Mouse (Mus musculus) c-Kit-negative CD71-positive TER-119-positive erythroid progenitor cells, embryonic 14.5 days (primary cell): ENCODE results near the gene Pgf.
"Not testable (repeated sequence)": the region's sequence is repeated elsewhere in the genome, so short reads cannot be mapped to it uniquely, and the experiment has no call there.

Experiments used
- DNase-seq: peaks from one replicate; pipeline ENCODE4 v3.0.0-alpha.2; 2013; ENCODE audit warnings: low read depth, low spot score

The Pgf gene

DNA sequence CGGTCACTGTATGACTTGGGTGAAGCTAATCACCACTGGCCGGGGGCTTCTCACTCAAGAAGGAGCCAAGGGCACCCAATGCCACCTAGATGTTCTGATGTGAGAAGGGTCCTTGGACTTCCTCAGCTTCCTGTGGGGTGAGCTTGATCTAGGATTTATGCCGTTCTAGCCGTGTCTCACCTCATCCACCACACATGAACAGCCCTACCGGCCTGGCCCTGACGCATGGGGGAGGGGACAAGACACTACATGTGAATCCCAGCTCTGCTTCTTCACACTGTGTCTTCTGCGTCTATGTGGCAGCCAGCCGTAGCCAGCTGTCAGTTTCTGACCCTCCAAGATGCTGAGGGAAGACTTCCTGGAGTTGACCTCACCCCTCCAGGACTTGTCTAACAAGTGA, 18.8 kb downstream of the Pgf start:
- DNase-seq, result no peak

DNA sequence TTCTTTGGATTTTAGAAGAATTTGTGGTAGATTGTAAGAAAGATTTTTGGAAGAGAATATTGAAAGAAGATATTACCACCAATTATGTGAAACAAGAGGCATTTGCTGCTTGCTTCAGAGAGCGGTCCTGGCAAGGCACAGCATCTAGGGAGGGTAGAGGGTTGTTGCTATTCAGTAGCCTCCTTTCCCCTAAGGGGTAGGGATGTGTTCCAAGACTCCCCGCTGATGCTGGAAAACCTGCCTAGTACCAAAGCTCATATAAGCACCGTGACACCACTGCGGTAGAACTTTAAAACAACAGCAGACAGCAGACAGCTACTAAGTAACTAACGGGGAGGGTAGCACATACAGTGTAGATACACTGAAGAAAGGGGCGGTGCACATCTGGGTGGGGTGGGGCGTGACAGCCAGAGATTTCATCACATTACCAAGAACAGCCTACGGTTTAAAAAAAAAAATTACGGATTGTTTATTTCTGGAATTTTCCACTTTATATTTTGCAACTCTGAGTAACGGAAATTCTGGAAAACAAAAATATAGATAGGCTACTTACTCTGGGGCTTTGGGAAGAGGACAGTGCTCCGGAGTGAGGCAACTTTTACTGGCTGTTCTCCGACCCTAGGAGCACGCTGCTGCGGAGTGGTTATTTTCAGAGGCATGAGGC, 19.7 kb downstream of the Pgf start:
- DNase-seq, result no peak

DNA sequence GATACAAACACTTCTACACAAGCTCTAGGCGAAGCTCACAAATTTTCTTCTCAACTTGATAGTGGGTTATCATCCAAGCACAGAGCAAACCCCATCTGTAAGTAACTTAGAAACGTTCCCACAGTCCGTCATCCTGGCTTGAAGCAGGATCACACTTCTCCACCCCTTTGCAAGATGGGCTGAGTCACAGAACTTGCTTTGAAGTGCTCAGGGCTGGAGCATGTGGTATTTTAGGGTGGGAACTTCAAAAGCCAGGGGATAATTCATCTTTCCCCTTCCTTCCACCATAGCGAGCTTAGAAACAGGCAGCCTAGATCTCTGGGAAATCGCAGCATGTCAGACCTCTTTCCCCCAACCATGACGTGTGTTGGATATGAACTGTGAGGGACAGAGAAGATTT, 21.3 kb downstream of the Pgf start:
- no peak for DNase-seq

DNA sequence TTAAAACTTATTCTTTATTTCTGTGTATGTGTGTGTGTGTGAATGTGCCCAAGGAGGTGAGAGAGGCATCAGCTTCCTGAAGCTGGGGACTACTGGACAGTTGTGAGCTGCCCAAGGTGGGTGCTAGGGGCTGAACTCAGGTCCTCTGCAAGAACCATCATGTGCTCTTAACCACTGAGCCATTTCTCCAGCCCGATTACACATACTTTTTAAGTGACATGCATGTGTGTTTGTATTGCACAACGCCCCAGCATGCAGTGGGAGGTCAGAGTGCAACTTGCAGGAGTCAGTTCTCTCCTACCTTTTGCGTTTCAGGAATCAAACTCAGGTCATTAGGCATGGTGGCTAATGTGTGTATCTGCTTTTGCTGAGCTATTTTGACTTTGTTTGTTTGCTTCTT, 24.6 kb downstream of the Pgf start:
- no peak for DNase-seq

DNA sequence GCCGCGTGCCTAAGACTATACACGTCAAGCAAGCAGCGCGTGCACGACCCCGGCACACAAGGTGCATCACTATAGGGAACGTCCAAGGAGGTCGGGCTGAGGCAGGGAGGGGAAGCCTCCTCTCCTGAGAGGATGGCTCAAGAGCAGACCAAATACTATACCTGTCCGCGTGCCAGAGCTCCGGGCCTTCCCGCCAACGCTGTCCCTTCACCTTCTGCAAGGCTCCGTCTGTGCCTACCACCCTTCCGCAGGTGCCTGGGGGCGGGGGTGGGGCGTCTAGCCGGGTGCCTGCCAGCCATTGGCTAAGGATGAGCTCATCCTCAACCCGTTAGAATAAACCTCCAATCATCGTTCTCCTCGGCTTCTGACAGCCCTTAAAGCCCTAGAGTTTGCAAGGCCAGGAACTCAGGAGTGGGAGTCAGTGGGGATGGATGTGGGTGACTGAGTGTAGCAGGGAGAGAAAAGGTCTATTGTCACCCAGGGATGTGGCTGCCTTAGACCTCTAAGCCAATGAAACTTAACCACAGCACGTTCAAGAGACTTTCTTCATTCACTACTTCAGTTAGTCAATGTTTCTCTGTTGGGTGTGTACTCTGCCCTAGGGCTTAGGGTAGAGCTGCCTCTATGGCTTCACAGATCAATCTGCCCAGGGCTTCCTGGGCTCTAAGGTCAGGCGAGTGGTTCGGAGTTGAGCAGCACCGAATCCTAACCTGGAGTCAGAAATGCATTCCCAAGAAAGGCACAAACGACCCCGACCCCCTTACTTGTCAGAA, 26.4 kb downstream of the Pgf start, which contains the start of gene Rps6kl1:
Gene Rps6kl1, minus strand, starts transcription at position 263 of the 773 bp plus-strand sequence.
- DNase-seq, result no peak

DNA sequence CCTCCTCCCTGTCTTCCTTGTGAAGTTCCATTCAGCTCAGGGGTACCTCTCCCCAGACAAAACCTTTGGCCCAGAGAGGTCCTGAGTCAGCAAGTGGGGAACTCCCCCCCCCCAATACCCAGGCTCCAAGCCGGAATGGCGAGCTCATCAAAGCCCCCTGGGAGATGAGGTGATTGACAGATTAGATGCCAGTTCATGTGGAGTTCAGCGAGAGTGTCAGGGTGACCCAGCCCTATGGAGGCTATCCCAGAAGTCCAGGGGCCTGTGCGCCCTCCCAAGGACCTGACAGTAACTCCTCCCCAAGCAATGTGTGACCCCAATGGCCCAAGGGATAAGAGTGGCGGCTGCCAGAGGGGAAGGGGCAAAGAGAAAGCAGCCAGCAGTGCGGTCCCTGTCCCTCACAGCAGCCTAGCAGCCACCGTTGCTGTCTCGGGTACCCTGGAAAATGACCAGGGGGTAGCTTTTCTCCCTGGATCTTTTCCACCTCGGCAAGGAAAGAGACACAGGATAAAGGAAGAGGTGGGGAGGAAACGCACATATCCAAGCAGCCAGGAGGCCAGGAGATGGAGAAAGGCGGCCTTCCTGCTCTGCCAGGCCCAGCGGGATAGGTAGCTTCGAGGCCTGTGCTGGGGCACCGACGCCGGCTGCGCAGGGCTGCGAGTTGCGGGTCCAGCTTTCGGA, 27.1 kb downstream of the Pgf start:
- no peak for DNase-seq

DNA sequence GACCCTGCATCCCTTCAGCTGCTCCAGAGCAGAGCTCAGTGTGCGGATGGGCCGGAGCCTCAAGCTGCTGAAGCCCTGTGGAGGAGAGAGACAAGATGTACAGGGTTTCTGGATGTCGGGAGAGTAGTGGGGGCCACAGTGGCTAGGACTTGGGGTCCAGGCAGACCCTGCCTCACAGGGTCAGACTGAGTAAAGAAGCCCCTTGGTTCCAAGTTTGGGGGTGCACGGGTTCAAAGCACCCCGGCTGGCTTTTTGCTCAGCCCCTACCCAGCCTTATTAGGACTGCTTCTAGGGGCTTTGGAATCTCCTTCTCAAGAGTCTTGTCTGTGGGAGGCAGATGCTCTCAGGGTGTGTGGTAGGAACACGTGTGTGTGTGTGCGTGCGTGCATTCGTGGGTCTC, 30.7 kb downstream of the Pgf start:
- no peak for DNase-seq

DNA sequence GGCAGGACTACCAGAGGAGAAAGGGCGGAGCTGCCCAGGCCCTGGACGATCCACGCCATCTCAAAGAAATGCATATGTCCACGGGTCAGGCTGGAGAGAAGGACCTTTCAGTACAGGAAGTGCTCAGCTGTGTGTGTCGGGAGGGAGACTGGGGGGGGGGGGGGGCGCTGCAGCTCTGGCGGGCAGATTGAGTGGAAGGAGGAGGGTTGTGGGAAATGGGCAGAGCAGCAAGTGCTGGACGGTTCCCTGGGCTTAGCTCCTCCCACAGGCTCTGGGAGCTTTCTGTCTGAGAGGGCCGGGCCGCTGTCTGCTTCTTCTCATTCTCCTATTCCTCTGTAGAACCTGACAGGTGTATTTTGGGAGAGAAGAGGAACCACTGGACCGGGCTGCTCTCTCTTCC, 31.2 kb downstream of the Pgf start:
- no peak for DNase-seq

DNA sequence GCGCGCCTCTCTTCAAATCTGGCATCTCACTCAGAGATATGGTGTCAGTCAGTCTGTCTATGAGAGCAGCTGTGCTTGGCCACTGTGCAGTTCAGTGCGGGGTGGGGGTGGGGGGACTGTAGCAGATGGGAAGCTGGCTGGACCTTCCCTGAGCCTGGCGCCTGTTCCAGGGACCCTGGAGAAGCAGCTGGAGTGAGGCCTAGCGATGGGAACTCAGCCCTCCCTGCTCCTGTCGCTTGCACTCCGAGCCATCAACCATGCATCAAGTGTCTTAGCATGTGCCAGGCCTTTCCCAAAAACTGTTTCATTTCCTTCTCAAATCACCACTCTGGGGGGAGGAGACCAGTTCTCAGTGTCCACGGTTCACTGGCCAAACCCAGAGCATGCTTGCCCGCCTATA, 32.0 kb downstream of the Pgf start:
- DNase-seq, result no peak

DNA sequence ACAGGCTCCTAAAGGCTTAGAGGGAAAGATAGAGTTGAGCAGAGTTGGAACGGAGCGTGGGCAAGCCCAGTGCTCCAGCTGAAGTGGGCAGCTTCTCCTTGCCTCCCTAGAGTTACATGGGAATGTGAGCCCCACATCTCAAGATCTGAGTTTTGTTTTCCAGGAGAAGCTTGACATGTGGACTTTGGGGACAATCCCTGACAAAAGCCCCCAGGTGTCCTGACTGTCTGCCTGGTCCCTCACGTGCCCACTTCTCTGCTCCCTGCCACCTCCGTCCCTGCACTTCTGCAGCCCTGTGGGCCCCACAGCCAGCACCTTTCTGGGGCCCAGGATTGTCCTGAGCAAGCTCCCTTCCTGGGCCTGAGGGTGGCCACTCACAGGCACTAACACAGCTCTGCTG, 32.8 kb downstream of the Pgf start:
- no peak for DNase-seq

DNA sequence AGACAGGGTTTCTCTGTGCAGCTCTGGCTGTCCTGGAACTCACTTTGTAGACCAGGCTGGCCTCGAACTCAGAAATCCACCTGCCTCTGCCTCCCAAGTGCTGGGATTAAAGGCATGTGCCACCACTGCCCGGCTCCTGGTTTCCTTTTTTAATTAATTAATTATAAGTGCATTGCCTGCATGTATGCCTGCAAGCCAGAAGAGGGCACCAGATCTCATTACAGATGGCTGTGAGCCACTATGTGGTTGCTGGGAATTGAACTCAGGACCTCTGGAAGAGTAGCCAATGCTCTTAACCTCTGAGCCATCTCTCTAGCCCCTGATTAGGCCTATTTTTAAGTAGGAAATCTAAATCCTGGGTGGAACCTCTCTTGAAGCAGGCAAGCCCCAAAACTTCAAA, 33.3 kb downstream of the Pgf start:
- DNase-seq, result not testable (repeated sequence)

DNA sequence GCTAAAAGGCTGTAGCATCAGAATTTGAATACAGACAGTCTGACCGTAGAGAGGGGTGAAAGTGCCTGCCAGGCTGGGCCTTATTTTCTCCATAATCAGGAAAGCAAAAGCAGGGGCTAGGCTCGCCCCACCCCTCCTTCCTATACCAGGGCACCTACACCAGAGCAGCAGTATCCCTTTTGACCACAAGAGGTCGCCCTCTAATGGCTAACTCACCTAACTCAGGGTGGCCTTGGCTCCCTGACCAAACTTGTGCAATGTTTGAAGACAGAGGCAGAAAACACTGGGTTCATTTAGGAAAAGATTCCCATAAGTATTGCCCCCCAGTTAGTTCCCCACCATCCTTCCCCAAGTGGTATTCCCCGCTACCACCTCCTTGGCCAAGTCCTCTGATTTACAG, 34.8 kb downstream of the Pgf start:
- peak; percentile 52 for DNase-seq

DNA sequence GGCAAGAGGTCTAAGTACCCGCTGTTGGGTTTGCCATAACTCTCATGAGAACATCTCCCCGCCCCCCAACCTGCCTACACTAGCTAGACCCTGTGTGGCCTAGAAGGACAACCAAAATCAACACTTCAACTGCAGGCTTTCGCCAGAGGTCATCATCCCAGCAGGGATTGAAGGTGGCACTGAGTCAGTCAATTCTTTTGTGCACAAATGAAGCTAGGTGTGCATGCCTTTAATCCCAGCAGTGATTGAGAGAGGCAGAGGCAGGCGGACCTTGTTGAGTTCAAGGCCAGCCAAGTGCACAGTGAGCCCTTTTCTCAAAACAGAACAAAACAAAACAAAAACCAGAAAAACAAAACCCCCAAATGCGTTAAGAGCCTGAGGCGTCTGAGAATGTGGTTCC, 36.5 kb downstream of the Pgf start:
- no peak for DNase-seq

DNA sequence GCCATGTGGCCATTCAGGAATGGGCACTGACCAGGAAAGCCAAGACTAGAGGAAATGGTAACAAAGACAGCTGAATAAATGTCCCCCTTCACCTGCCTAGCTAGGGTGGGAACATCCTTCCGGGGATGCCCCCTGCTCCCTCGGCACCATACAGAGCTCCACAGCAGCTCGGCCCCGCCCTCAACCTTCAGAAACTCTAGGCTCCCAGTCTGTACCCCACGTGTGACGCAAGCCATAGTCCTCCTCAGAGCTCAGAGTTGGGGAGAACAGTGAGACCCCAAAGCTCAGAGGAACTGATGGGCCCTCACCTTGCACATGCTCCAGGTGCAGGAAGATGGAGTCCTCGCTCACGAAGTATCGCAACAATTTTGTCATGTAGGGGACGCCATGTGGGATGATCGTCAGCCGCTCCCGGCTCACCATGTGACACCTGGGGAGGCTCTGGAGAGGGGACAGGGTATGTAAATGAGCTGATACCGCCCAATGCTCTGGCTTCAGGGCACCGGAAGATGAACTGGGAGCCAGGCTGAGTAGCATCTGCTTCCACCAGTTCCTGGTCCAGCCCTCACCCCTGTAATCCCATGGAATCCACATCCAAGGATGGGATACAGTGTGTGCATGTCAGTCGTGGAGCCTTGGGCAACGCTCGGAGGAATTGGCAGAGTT, 37.4 kb downstream of the Pgf start:
- DNase-seq, result no peak

DNA sequence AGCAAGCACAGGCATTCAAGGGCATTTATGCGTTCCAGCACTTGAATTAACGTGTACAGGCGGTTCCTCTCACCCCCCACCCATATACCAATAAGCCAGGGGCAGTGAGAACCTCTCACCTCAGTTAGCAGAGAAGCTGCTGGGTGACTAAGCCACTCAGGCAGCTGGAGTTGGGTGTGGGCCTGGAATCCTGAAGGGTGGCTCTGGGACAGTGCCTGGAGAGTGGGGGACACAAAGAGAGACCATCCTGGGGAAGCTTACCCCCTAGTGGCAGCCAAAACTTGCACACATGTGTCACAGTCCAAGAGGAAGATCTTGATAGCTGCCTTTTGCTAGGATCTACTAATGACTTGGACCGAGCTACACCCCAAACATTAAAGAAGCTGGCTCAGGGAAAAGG, 41.0 kb downstream of the Pgf start:
- DNase-seq, result no peak

DNA sequence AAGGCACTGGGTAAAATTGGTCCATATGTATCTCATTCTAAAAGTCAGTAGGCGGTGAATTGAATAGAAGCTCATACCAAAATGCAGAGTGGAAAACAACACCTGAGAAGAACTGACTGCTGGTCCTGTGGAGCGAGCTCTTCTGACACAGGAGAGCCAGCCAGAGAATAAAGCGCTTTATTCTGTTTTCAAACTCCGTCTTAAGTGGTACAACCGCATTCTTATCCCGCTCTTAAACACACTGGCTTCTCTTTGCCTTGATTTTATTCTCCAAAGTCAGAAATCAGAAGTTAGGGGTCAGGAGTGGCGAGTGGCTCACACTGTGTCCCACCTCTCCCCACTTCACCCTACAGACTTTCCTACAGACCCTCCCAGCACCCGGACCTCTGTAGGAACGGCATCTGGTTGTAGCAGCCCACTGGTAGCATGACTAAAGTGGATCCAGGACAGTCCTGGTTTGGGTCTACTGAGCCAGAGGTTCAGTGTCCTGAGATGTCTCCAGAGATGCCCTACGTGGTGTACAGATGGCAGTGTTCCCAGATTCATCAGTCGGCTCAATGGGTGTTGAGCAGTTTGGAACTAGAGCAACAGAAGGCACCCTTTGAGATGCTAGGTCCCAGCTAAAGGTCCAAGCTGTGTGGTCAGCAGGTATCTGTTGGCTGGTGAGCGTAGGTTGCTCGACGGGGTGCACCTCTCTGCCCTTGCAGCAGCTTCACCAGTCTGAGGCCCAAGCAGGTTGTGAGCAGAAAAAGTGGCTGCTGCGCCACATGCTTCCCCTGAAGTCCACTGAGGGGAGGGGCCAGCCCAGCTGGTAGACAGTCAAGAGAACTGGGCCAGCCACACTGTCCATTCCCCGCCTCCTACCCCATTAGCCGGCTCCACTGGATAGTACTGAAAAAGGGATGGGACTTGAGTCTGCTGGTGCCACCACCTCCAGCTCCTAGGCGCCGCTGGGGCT, 41.8 kb downstream of the Pgf start:
- DNase-seq, result no peak

DNA sequence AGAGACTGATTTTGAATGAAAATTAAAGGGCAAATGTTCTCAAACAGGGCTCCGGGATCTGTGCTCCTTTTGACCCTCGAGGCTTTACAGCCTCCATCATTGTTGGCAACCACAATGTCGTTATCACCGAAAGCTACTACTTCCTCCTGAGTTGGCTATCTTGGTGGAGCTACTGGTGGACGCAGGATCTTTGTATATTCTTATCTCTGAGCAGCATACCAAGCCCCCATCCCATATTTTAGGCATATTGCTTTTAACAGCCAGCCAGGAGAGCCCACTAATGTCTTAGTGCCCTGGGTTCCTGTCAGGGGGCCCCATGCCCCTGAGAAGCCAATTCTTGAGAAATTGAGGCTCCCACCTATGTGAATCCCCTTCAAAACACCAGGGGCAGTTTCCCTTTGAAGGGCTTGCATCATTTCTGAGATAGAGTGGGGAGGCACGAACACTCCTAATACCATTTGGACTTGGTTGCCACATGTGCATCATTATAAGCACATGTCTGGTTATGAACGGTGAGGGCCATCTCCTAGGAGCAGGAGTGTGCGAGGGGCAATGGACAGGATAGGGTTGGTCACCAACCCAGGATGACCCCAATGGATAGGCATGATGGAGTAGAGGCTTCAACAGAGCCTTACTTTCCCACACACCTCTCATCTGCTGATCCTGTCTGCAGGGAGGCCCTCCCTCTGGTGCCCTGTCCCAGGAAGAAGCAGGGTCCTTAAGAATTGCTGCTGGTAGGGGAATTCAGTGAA, 43.4 kb downstream of the Pgf start:
- DNase-seq, result no peak

DNA sequence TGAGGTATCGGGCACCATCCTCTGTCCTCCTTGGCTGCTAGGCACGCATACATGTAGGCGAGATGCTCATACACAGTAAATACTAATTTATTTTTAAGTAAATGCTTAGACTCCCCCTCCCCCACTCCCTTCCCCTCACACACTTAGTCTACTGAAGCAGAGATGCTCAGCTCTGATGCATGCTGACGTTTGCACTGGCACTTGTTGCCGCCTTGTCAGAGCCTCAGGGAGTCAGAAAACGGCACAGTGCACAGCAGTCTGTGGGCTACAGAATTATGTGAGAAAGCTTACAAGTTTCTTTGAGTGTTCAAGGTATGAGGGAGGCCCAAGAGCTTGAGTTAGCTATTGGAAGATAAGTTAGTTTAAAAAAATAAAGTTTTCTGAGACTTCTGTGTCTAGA, 46.2 kb downstream of the Pgf start:
- no peak for DNase-seq

DNA sequence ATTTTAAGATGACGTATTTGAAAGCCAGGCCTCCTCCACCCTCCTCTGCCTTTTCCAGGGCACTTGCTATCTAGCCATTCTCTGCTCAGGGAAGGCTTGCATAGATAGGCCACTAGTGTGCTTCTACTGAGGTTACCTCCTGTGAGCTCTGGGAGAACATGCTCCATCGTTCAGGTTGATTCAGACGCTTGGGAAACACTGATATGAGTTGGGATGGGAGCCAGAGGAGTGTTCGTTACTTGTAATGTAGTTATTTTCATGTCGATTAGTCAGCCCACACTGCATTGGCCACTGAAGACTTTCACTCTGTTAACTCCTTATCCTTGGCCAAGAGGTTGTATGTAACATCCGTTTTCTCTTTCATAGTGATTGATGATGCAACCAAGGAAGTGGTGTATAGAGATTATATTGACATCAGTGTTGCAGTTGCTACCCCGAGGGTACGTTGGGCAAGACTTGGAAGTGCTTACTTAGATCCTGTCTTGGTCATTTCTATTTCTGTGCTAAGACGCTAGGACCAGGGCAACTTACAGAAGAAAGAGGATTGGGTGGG, 48.1 kb downstream of the Pgf start:
- DNase-seq, result no peak

DNA sequence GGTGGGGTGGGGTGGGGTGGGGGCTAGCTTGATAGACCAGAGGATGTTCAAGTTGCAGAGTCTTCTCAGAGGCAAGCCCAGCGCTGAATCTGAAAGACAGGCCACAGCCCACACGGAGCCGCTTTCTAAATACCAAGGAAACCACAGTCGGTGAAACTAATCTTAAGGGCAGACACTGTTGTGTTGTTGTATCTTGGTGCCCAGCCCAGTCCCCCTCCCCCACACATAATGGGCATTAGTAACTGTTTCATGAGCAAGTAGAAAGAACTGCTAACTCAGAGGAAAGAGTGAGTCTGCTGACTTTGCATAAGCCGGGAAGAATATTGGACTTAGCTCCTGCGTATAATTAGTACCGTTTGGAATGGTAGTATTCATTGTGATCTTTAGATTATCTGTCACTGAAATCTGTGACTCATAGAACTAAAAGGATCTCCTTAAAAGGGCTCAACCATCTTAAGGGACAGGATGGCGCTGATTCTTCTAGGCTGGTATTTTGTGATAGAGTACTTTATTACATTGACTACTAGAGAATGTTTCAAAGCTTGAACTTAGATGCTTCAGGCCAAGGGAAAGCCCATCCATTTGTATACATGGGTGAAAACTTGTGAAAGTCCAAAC, 50.5 kb downstream of the Pgf start:
- DNase-seq, result no peak
